Mouse (Mus musculus): ENCODE measurements around the gene Gm13283. TPM values are rescaled to one million over a fixed set of nuclear protein-coding genes. Genes with fewer than 3 reads are reported as not detected.

The Gm13283 gene
- total RNA-seq, 1 experiment from 2014 or later, result 0.35 TPM

Other genes starting within 250 kb of the Gm13283 start
- gene Ifnb1, start 237.3 kb upstream of the Gm13283 start, total RNA-seq (2017), result not detected in 2 replicates
- not detected in 2 replicates for gene Ifna15, start 201.9 kb upstream of the Gm13283 start, total RNA-seq (2017)
- not detected in 2 replicates for gene Ifna14, start 188.3 kb upstream of the Gm13283 start, total RNA-seq (2017)
- not detected in 2 replicates for gene Ifna9, start 167.7 kb upstream of the Gm13283 start, total RNA-seq (2017)
- gene Ifna12, start 156.7 kb upstream of the Gm13283 start, total RNA-seq (2017), result not detected in 2 replicates
- not detected in 2 replicates for gene C87499, start 125.7 kb upstream of the Gm13283 start, total RNA-seq (2017)
- gene Ifna13, start 115.7 kb upstream of the Gm13283 start, total RNA-seq (2017), result not detected in 2 replicates
- gene Ifna16, start 83.2 kb upstream of the Gm13283 start, total RNA-seq (2017), result not detected in 2 replicates
- not detected in 2 replicates for gene Ifna2, start 76.2 kb upstream of the Gm13283 start, total RNA-seq (2017)
- not detected in 2 replicates for gene Ifnab, start 68.8 kb upstream of the Gm13283 start, total RNA-seq (2017)
- 0.93 TPM in 1 of 2 replicates, not detected in the other for gene Gm26566, start 38.3 kb upstream of the Gm13283 start, total RNA-seq (2017)
- 45.5 and 48.4 TPM in 2 replicates for gene Klhl9, start 37.7 kb upstream of the Gm13283 start, total RNA-seq (2017)
- gene Gm13271, start 5.3 kb upstream of the Gm13283 start, total RNA-seq (2017), result not detected in 2 replicates
- gene Gm13290, start 13.7 kb downstream of the Gm13283 start, total RNA-seq (2017), result not detected in 2 replicates
- not detected in 2 replicates for gene Gm13289, start 16.8 kb downstream of the Gm13283 start, total RNA-seq (2017)
- not detected in 2 replicates for gene Gm13272, start 19.7 kb downstream of the Gm13283 start, total RNA-seq (2017)
- not detected in 2 replicates for gene Ifnz, start 22.0 kb downstream of the Gm13283 start, total RNA-seq (2017)
- not detected in 2 replicates for gene Gm13276, start 25.6 kb downstream of the Gm13283 start, total RNA-seq (2017)
- not detected in 2 replicates for gene Gm13277, start 28.5 kb downstream of the Gm13283 start, total RNA-seq (2017)
- gene Gm13278, start 31.4 kb downstream of the Gm13283 start, total RNA-seq (2017), result not detected in 2 replicates
- gene Gm13275, start 34.4 kb downstream of the Gm13283 start, total RNA-seq (2017), result not detected in 2 replicates
- not detected in 2 replicates for gene Gm13279, start 37.3 kb downstream of the Gm13283 start, total RNA-seq (2017)
- gene Gm13285, start 39.5 kb downstream of the Gm13283 start, total RNA-seq (2017), result not detected in 2 replicates
- gene Gm13287, start 43.1 kb downstream of the Gm13283 start, total RNA-seq (2017), result not detected in 2 replicates
- not detected in 2 replicates for gene Gm13288, start 45.4 kb downstream of the Gm13283 start, total RNA-seq (2017)
- not detected in 2 replicates for gene Ifna7, start 56.1 kb downstream of the Gm13283 start, total RNA-seq (2017)
- not detected in 2 replicates for gene Ifna11, start 59.8 kb downstream of the Gm13283 start, total RNA-seq (2017)
- not detected in 2 replicates for gene Ifna6, start 67.3 kb downstream of the Gm13283 start, total RNA-seq (2017)
- gene Ifna5, start 75.4 kb downstream of the Gm13283 start, total RNA-seq (2017), result not detected in 2 replicates
- not detected in 2 replicates for gene Ifna4, start 81.7 kb downstream of the Gm13283 start, total RNA-seq (2017)
- gene Ifna1, start 90.0 kb downstream of the Gm13283 start, total RNA-seq (2017), result not detected in 2 replicates
- not detected in 2 replicates for gene Ifne, start 120.1 kb downstream of the Gm13283 start, total RNA-seq (2017)